Mouse (Mus musculus) small intestine, adult 2 months (tissue): ENCODE measurements around the gene Cilp.

Source experiments
- CTCF ChIP-seq: fragments of 200-500 bp; IDR thresholded peaks from 2 replicates; pipeline ENCODE4 v1.5.1; 2012; ENCODE audit warnings: low read depth, mild to moderate bottlenecking, control low read depth, inconsistent platforms, low read length, moderate library complexity, mixed read lengths; ENCODE audit not compliant: insufficient replicate concordance, insufficient read length; ENCODE audit errors: extremely low read depth
- POLR2A ChIP-seq: fragments of 200-500 bp; IDR thresholded peaks from 2 replicates; pipeline ENCODE4 v1.6.1; 2012; ENCODE audit warnings: low read depth, mild to moderate bottlenecking, control low read depth, inconsistent platforms, low read length, moderate library complexity

DNA sequence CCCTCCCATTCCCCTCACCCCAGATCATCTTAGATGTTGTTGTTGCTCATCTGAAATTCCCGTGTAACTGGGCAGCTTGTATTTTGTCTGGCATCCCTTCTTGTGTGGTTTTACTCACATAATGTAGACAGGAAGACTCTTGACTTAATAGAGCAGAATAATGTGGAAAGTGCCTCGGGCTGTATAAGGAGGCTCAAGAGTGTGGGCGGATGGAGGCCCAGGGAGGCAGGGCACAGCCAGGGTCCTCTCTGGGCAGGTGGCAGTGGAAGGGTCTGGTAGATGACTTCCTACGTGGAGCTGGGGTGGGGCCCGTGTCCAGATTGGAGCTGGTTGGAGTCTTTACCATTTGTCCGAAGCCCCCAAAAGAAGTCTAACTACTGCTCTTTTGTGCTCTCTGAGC is 41.1 kb upstream of the Cilp start:
- TF ChIP-seq CTCF: no peak
- no peak for TF ChIP-seq POLR2A
